Mouse (Mus musculus): ENCODE data around the gene Tmem150b.

- TF ChIP-seq POLR2A (IDR thresholded peaks at IDR 0.05; ENCODE audit: insufficient read depth, low read depth, low read length) = no peak
- no peak for TF ChIP-seq EP300 (IDR thresholded peaks at IDR 0.05; ENCODE audit: insufficient read depth, low read depth, low read length)
Observed at GRCm38 (mm10) chr7:4666871-4667270, 58.2 kb downstream of the Tmem150b start.

All from heart, adult 2 months (tissue).